Mouse (Mus musculus) thymus, postnatal 36 days (tissue): Measurements from ENCODE around the gene Pgm2.

Source experiments
- DNase-seq, 2 experiments: peaks; one replicate each; pipeline ENCODE4 v3.0.0; 2022; ENCODE audit warnings: mixed read lengths in 2 of 2

Pgm2 gene

DNA sequence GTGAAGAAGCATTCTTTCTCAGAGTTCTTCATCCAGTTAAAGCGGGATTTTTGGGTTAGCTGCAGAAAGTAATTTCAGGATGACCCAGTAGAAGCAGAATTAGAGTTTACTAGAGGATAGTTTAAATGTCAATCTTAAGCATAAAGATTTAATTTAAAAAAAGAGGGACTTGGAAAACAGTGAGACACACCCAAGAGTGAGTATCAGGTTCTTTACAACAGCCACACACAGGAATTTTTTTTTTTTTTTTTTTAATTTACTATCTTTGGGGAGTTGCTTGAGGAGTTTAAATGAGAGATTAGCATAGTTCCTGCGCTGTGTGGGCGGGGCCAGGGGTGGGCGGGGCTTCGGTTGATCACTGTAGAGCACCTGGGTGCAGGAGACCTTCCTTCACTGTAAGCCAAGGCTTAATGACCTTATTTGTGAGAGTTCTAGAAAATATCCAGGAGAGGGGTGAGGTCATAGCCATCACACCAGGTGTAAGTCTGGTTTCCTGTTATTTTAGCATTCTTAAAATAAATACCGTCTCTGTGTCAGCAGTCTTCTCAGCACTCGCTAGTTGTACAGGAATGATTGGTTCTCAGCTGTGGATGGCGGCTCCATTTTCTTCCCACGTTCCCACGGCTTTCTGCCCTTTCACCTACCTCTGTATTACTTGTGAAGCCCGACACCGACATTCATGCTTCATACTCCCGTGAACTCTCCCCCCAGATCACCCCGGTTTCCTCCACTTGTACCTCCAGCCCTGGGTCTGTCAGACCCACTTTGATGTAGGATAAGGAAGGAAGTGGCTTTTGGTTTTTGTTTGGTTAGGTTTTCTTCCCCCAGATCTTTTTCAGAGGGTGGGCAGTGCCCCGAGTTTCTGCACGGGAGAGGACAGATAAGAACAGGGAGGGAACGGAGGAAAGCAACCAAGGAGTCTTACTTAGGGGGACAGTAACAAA is 56.7 kb downstream of the Pgm2 start:
- peak; percentile 41 to 47 for DNase-seq

DNA sequence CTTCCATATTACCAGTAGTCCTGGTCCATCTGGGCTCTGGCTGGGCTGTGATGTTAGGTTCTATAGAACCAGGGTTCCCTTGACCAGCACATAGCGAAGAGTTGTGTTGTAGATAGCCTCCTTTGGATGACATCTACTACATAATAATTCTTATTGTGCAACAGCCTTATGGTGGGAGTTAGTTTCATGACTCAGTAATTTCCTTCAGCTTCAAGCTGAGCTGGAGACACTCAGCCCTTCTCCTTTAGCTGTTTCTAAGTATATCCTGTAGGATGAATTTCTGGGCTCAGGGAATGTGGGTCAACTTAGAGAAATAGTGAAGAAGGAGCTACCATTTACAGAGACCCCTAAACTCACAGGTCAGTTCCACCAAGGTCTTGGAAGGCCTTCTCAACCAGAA is 60.6 kb downstream of the Pgm2 start:
- DNase-seq, result no peak

DNA sequence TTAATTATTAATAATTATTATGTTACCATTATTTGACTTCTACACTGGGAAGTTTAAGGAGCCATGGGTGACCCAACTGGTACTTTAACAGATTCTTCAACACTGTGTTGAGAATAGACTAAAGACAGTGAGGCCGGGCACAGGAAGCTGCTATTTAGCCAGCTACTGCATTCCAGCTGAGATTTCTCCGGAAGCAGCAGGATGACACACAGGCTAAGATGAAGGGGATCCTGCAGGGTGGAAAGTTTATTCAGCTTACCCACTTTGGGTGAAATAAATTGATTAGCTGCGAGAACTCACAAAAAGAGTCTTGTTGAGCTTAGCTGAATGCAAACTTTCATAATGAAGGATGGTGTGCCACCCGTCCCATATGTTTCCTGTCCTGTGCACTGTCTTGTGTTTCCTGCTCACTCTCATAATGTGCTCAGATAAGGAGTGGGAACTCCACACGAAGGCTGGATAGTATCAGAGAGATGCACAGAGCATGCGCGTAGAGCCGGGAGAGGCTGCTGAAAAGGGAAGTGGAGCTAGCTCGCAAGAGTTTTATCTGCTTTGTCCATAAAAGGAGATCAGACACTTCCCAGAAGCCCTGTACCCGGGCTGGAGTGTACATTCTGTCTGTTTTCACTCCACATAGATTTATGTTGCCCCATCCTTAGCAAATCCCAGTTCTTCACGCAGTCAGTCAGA is 63.3 kb downstream of the Pgm2 start, which contains the start of gene Tbc1d1:
Gene Tbc1d1, plus strand, starts transcription at position 445 of the 690 bp plus-strand sequence.
- DNase-seq, result peak; percentile 26 to 37

DNA sequence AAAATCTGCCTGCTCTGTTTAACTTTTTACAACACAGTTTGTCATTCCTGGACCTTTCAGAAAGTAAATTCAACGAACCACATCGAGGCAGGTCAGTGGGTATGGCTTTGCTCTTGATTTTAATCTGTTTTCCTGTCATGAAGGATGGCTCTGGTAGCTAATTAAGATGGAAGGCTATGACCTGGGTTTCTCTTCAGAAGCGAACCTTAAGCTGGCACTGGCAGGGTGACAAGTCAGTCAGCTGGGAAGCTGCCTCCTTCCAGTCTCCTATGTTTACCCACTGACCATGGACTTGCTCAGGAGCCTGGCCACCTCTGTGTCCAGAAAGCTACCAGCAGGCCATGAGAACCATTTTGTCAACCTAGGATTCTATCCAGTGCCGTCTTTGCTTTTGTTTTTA is 63.8 kb downstream of the Pgm2 start:
- DNase-seq, result no peak

DNA sequence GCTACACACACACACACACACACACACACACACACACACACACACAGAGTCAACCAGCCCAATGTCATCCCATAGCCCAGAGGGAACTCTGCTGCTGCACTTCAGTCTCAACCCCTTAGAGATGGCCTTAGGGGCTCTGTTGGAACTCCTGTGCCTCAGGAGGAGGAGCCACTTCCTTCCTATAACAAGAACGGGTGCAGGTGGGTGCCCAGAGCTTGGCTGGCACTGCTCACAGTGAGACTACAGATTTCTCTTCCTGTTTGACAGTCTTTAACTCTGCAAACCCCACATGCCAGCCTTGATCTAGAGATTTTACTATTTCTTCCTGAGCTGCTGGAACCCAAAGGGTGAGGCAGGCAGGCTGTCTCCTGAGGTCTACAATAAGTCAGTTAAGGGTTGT is 65.2 kb downstream of the Pgm2 start:
- DNase-seq, result peak; percentile 59 to 75

DNA sequence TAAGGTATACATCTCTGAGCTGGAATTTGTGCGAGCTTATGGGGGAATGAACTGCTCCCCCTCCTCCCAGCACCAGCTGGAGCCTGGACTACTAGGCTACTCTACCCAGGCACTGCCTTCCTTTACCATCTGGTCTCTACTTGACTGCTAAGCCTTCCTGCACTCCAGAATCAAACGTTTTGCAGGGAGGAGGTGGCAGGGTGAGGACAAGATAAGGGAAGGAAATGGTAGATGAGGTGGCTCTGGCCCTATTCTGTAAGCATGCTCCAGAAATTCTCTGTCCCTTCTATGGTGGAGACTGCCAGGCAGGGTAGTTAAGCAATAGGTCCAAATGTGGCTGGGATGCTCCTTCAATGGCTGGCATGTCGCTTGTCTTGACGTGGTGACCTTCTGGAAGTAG is 65.8 kb downstream of the Pgm2 start:
- no peak for DNase-seq

DNA sequence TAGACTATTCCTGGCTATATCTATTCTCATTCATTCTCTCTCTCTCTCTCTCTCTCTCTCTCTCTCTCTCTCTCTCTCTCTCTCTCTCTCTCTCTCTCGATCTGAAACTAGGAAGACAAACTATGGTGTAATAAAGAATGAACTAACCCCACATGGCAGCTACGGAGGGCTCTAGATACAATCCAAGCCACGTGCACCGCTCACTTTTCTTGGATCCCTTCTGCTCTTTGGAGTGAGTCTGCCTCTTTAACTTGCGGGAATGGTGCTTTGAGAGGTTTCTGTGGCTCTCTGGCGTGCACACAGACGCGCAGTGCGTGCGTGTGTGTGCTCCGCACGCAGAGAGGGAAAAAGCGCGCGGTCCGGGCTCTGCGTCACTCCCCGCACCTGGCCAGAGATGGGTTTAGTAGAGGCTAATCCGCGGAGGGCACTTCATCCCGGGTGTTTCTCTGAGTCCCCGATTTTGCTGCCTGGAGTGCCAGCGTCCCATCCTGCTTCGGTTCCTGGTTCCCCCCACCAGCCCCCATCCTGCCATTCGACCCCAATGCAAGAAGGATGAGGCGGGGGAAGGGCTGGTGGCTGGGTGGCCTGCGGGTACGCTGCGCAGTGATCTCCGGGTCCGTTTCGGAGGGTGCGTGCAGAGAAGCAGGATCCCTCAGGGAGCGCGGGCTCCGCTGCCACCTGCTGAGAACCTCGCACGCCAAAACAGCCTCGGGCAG is 66.5 kb downstream of the Pgm2 start:
- DNase-seq, result peak in 1 of 2 experiments; percentile 38

DNA sequence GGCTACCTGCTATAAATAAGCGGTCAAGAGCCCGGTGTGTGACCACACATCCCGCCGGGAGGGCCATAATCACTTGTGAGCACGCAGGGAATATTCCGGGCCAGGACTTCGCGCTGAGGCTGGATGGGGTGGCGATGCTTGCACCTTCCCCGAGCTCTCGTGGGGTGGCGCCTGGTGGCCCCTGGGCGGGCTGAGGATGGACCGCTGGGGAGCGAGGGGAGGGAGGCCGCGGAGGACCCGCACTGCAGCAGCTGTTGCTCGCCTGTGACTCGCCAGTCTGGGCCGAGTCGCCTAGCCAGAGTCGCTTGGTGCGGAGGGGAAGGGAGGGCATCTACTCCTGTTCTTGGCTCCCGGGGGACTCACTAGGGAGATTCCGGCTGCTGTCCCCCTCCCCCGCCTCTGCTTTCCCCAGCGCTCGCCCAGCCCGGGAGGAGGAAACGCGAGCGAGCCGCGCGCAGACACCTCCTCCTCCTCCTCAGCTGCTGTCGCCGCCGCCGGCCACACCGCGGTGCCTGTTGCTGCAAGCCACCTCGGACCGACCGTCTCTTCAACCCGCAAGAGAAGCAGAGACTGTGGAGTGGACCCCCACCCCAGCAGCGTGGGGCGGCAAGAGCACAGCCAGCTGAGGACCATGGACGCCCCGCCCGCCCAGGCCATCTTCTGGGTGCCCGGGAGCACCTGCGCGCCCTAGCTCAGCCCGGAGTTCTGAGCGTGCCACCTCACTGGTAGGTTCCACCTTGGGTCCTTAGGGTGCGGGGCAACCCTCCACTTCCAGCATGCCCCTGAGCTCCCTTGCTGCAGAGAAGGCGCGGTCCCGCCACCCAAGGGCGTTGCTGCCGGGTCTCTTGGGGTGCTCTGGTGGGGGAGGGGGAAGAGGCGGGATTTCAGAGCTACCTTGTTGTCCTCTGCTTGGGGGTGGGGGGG is 67.3 kb downstream of the Pgm2 start:
- DNase-seq, result peak; percentile 70 to 71

DNA sequence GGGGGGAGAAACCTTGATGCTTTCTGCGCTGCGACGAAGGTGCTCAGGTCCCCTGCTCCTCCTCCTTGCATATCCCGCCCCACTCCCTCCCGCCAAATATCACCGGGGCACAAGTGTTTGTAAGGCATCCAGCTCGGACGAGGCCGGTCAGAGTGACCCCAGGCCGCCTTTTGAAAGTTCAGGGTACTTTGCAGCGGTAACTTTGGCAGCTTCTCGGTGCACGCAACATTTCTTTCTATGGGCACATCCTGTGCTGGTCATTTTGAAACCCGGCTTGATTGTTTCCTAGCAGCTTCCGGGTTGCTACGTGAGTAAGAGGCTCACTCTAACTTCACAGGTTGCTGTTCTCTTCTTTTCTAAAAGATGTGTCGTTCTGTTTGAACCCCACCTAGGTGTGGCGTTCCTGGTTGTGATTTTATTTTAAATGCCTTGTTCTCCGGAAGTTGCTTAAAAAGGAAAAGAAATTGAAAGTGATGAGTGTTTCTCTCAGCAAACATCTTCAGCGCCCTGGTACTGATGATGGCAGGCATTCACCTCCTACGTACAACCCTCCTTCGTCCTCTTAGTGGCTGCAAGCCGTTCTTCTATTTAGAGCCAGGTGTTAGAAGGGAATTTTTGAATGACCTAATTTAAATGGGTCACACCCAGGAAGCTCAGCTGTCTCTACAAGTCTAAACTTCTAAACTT is 68.1 kb downstream of the Pgm2 start:
- peak in 1 of 2 experiments; percentile 31 for DNase-seq

DNA sequence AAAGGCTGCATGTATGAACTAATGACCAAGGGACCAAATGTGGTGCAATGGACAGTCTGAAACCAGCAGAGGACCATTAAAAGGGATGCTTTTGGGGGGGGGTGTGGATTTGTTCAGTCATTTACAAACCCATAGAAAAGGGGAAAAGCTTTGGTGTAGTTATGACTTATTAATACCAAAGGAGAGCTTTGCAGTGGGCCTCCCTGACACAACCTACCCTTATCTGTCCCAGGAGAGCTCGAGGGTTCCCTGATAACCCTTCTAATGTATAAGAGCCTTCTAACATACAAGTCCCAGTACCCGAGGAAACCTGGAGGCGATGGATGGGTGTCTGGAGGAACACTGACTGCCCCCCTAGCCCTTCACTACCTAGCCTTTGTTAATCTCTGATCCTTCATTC is 69.2 kb downstream of the Pgm2 start:
- no peak for DNase-seq

DNA sequence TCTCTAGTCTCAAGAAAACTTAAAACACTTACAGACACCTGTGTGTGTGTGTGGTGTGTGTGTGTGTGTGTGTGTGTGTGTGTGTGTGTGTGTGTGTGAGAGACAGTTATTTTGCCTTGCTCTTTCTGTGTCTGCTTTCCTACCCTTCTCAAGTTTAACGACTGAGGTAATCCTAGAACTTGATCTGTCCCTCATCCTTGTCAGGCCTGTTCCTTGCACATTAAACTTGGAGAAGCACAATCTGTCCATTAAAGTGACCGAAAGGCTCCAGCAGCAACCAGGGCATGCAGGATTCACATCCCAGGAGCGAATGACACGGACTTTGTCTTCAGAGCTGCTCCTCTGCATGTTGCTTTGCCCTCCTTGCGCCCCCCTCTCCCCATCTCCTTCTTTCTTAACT is 69.8 kb downstream of the Pgm2 start:
- DNase-seq, result no peak

DNA sequence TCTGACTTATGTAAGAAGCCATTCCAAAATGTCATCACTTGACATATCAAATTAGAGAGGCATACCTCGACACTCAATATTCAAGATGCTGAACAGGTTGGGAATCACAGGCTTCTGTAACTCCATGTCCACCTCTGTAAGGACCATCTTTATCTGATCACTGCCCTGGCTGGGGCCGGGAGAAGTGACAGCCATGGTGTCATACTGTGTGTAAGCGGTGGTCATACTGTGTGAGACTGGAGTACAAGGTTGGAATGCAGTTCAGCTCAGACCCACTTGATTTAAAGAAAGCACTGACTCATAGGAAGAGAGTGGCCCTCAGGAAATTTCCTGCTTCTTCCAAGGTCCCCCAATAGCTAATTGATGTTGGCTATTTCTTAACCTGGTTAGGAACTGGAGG is 71.7 kb downstream of the Pgm2 start:
- DNase-seq, result no peak

DNA sequence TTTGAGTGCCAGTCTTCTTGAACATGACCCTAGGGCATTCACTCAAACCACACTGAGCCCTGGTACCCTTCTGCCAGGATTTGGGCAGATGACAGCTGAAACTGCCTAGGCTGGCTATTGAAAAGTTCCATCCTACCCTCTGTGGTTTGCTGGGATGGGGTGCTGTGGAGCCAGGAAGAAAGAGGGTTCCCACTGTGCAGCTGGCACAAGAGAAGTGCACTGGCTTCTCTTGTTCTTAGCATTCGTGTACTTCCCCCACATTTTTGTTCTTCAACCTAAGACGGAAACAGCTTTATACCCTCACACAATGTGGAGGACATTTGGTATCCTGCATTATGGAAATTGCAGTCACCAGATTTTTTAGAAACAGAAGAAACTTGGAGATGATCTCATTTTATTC is 73.1 kb downstream of the Pgm2 start:
- DNase-seq, result no peak

DNA sequence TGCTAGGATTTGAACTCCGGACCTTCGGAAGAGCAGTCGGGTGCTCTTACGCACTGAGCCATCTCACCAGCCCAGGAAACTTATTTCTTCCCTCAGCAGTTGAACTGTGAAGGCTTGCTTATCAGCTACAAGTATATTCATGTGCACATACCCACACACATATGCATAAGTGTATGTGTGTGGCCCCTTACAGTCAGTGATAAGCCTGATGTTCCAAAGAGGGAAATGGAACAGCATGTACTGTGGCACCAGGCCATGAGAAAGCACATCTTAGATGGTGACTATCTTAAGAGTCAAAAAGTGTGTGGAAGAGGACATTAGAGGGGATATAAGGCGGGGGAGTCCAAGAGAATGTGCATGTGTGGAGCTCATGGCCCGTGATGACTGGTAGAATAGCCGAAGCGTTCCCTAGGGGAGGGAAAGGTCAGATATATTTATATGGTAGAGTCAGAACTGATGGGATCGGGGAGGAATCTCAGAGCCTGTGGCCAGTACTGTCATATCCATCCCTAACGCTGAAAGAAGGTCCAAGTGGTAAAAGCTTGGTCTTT is 76.3 kb downstream of the Pgm2 start:
- no peak for DNase-seq

DNA sequence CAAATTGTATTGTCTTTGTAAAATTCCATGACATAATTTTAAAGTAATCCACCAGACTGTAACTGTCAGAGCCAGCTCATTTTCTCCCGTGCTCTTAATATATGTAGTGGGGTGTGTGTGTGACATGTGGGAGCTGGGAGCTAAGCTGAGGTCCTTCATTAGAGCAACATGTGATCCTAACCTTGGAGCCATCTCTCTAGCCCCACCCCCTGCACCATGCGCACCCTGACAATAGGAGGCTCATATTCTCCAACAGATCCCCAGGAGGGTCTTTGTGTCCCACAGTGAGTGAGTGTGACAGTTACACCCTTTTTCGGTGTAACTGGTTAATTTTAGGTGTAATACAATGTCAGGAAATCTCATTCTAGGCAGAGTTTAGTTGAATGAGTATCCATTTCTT is 80.1 kb downstream of the Pgm2 start:
- DNase-seq, result no peak

DNA sequence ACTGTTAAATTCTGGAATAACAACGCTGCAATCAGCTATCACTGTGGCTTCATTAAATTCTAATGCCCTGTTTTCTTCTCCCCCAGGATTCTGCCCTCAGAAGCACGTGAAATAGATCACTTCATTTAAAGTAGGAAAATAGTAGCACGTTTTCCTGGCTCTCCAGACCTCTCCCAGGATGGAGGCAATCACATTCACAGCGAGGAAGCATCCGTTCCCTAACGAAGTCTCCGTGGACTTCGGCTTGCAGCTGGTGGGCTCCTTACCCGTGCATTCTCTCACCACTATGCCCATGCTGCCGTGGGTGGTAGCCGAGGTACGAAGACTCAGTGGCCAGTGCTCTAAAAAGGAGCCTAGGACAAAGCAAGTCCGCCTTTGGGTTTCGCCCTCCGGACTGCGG is 80.6 kb downstream of the Pgm2 start:
- DNase-seq, result no peak

DNA sequence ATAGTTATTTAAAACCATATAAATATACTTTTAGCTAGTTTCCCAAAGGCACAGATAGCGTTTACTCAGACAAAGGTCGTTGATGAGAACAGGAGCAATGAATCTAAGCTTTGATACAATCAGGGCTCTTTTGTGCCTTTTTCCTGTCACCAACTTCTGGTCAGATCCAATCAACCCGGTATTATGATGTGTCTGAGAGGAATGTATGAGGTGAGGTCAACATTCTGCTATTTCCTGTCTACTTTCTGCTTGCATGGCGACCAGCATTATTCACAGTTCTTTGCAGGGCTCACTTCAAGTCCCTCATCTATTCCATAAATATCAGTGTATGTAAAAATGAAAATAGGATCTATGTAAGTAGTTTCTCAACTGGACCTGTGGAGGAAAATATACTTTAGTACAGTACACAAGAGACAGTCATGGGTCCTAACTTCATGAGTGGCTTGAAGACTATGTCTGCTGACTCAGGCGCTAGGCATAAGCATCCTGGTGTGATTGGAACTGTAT is 81.7 kb downstream of the Pgm2 start:
- no peak for DNase-seq
